Mouse (Mus musculus) liver, embryonic 13.5 days (tissue): ENCODE measurements around the gene Gm45062. TPM values are rescaled to one million over a fixed set of nuclear protein-coding genes. Genes with fewer than 3 reads are reported as not detected.

Experiments used
- ATAC-seq: fragments of 200-750 bp; cut with Nextera tagmentation; 2 replicates; pipeline ENCODE4 v1.8.0; 2017; ENCODE audit warnings: low read depth, mild to moderate bottlenecking, moderate number of reproducible peaks, moderate library complexity
- DNase-seq: peaks from one replicate; pipeline ENCODE4 v3.0.0; 2022
- H3K27ac ChIP-seq: fragments of 300-500 bp; sonication (generic); 2 replicates; pipeline ENCODE4 v1.5.1; 2015; ENCODE audit warnings: moderate library complexity, mild to moderate bottlenecking, inconsistent platforms
- H3K27me3 ChIP-seq: fragments of 300-500 bp; sonication (generic); 2 replicates; pipeline ENCODE4 v1.6.1; 2015; ENCODE audit warnings: mild to moderate bottlenecking, inconsistent platforms
- H3K36me3 ChIP-seq: fragments of 300-500 bp; sonication (generic); 2 replicates; pipeline ENCODE4 v1.6.1; 2015; ENCODE audit warnings: mild to moderate bottlenecking, inconsistent platforms
- H3K4me1 ChIP-seq: fragments of 300-500 bp; sonication (generic); replicated peaks from 2 replicates; pipeline ENCODE4 v1.6.1; 2015; ENCODE audit warnings: inconsistent platforms
- H3K4me2 ChIP-seq: fragments of 300-500 bp; sonication (generic); 2 replicates; pipeline ENCODE4 v1.6.1; 2015; ENCODE audit warnings: inconsistent platforms, mild to moderate bottlenecking, moderate library complexity
- H3K4me3 ChIP-seq: fragments of 300-500 bp; sonication (generic); replicated peaks from 2 replicates; pipeline ENCODE4 v1.5.1; 2015; ENCODE audit warnings: mild to moderate bottlenecking, inconsistent platforms
- H3K9ac ChIP-seq: fragments of 300-500 bp; sonication (generic); 2 replicates; pipeline ENCODE4 v1.6.1; 2015; ENCODE audit warnings: mild to moderate bottlenecking, inconsistent platforms
- H3K9me3 ChIP-seq: fragments of 300-500 bp; sonication (generic); replicated peaks from 2 replicates; pipeline ENCODE4 v1.6.1; 2016; ENCODE audit warnings: inconsistent platforms
- WGBS: fragments of 180-500 bp; shearing (Covaris S2); methylation state at CpG from one replicate; pipeline ENCODE4 v1.1.7; 2015; ENCODE audit not compliant: insufficient replicate concordance; 5-methylcytosine and 5-hydroxymethylcytosine counted together
- polyA plus RNA-seq: library from polyadenylated mRNA; unstranded; fragments of >200 nt; fragmentation: Nextera tagmentation; extraction: Ambion mirVana; gene quantifications from 2 replicates; pipeline ENCODE4 v1.2.1, GENCODE M21; 2015

The Gm45062 gene
- polyA plus RNA-seq, 1 experiment from 2014 or later = 1.4 TPM

DNA sequence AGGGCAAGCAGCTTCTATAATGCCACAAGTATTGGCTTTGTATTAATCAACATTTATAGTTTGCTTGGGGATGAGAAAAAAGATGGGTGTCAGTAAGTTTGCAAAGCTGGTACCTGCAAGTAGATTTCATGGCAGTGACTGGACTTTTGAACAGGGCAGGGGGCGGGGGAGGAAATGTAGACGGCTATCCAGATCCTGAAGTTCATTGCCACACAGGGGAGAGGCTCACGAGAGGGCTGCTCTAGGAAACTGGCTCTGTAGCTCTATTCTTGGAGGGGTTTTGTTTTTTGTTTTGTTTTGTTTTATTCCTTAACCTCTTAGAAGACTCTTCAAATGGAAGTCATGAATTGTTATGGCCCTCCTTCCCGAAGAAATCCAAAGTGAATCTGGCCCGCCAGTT, 162.2 kb downstream of the Gm45062 start:
- DNase-seq = no peak
- Histone ChIP-seq H3K36me3 (no peaks in the 10 kb centered on the region), H3K4me3 (no peak overlapping the region), H3K27ac (no peak overlapping the region), H3K9ac (no peak overlapping the region), H3K4me2 (no peak overlapping the region), H3K9me3 (no peaks in the 10 kb centered on the region), H3K27me3 (no peaks in the 10 kb centered on the region), H3K4me1 (0 out of 2 replicates have a peak, but pooled peaks cover 9% of the 10 kb centered on the region)
- ATAC-seq = no peak
- WGBS = 78% methylated on average over 5 of the region's 5 CpGs

GRCm38 (mm10) chr6:8421959-8422581, 162.8 kb downstream of the Gm45062 start:
- Histone ChIP-seq H3K27ac (no peak overlapping the region), H3K4me3 (no peak overlapping the region), H3K27me3 (no peaks in the 10 kb centered on the region), H3K4me2 (no peak overlapping the region), H3K4me1 (0 out of 2 replicates have a peak, but pooled peaks cover 9% of the 10 kb centered on the region), H3K36me3 (no peaks in the 10 kb centered on the region), H3K9ac (no peak overlapping the region), H3K9me3 (no peaks in the 10 kb centered on the region)
- 79% methylated on average over 10 of the region's 10 CpGs for WGBS
- DNase-seq = no peak
- ATAC-seq = no peak

GRCm38 (mm10) chr6:8423142-8423541, 163.9 kb downstream of the Gm45062 start:
- H3K9ac ChIP-seq = no peak overlapping the region
- 60% methylated on average over 2 of the region's 2 CpGs for WGBS
- no peaks in the 10 kb centered on the region for H3K27me3 ChIP-seq
- H3K4me2 ChIP-seq = no peak overlapping the region
- no peaks in the 10 kb centered on the region for H3K36me3 ChIP-seq
- no peak overlapping the region for H3K27ac ChIP-seq
- ATAC-seq (peak; percentile 57), DNase-seq (peak; percentile 77)
- H3K4me3 ChIP-seq = no peak overlapping the region
- no peaks in the 10 kb centered on the region for H3K9me3 ChIP-seq
- 0 out of 2 replicates have a peak, but pooled peaks cover 9% of the 10 kb centered on the region for H3K4me1 ChIP-seq

DNA sequence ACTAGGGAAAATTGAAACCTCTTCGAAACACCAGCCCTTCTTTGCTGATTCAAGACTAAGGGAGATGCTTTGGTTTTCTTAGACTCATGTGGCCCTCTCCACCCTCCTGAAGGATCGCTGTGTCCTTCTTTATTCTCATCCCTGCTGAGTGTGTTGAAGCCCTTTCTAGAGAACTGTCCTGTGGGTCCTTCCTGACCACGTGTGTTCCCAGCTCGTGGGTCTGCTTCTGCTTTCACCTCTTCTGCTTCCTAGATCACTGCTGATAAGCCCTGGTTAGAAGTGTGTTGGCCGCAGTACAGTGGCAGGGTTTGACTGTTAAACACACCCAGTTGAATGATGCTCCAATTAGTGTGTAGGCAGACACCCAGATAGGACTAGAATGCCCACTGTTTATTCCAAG, 168.4 kb downstream of the Gm45062 start:
- ATAC-seq (no peak), DNase-seq (no peak)
- H3K27me3 ChIP-seq = no peaks in the 10 kb centered on the region
- no peak overlapping the region for H3K4me2 ChIP-seq
- no peak overlapping the region for H3K4me3 ChIP-seq
- WGBS = 45% methylated on average over 5 of the region's 5 CpGs
- H3K9ac ChIP-seq = no peak overlapping the region
- no peaks in the 10 kb centered on the region for H3K9me3 ChIP-seq
- no peak overlapping the region for H3K27ac ChIP-seq
- 0 out of 2 replicates have a peak, but pooled peaks cover 4% of the 10 kb centered on the region for H3K4me1 ChIP-seq
- H3K36me3 ChIP-seq = no peaks in the 10 kb centered on the region

GRCm38 (mm10) chr6:8430610-8431234, 171.5 kb downstream of the Gm45062 start:
- Histone ChIP-seq H3K4me2 (no peak overlapping the region), H3K36me3 (no peaks in the 10 kb centered on the region), H3K27me3 (no peaks in the 10 kb centered on the region), H3K27ac (no peak overlapping the region), H3K4me3 (no peak overlapping the region), H3K4me1 (no peaks in the 10 kb centered on the region), H3K9ac (no peak overlapping the region), H3K9me3 (no peaks in the 10 kb centered on the region)
- ATAC-seq (no peak), DNase-seq (no peak)
- WGBS = 76% methylated on average over 9 of the region's 9 CpGs

DNA sequence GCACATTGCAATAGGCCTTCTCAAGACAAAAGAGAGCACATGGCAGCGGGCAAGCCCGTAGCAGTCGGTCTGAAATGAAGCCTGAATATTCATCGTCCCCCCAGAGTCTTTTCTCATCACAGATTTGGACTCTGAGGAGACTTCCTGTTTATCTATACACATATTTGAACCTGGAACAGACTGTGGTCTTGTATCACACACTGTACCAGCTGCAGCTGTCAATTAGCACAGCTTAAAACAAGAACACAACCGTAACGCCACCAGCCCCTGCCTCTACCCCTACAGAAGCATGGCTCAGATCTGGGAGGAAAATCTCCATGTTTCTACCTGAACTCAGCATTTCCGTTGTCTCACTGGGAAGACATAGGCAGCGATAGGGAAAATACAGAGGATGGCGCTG, 173.9 kb downstream of the Gm45062 start:
- Histone ChIP-seq H3K4me3 (no peak overlapping the region), H3K4me1 (no peaks in the 10 kb centered on the region), H3K27me3 (no peaks in the 10 kb centered on the region), H3K27ac (no peak overlapping the region), H3K4me2 (no peak overlapping the region), H3K9ac (no peak overlapping the region), H3K9me3 (no peaks in the 10 kb centered on the region), H3K36me3 (no peaks in the 10 kb centered on the region)
- DNase-seq (no peak), ATAC-seq (no peak)
- 71% methylated on average over 9 of the region's 9 CpGs for WGBS

- Histone ChIP-seq H3K9ac (no peak overlapping the region), H3K36me3 (no peaks in the 10 kb centered on the region), H3K4me3 (no peak overlapping the region), H3K4me2 (no peak overlapping the region), H3K27me3 (no peaks in the 10 kb centered on the region), H3K27ac (no peak overlapping the region), H3K9me3 (no peaks in the 10 kb centered on the region), H3K4me1 (no peaks in the 10 kb centered on the region)
- ATAC-seq (no peak), DNase-seq (no peak)
- 71% methylated on average over 3 of the region's 3 CpGs for WGBS
Measured at GRCm38 (mm10) chr6:8437937-8438336, 178.7 kb downstream of the Gm45062 start.

GRCm38 (mm10) chr6:8441814-8442213, 182.6 kb downstream of the Gm45062 start:
- Histone ChIP-seq H3K9me3 (no peaks in the 10 kb centered on the region), H3K9ac (no peak overlapping the region), H3K27me3 (no peaks in the 10 kb centered on the region), H3K4me2 (no peak overlapping the region), H3K36me3 (no peaks in the 10 kb centered on the region), H3K4me3 (no peak overlapping the region), H3K27ac (no peak overlapping the region), H3K4me1 (no peaks in the 10 kb centered on the region)
- DNase-seq (no peak), ATAC-seq (no peak)
- 68% methylated on average over 3 of the region's 3 CpGs for WGBS

DNA sequence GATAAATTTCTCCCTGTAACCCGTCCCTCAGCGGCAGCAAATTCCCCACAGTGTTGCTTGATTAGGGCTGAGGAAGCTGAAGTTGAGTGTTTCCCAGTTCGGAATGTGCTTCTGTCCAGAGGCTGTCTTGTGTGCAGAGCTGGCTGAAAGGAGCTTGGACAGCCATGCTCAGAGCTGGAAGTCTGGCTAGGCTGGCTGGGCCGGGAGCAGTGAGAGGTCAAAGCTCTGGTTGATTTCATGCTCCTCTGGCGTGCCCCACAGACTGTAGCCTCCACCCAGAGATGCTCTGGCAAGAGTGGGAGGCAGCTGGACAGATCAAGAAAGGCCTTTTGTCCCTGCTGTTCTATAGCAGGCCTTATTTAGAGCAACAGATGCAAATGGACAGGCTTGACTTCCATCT, 187.5 kb downstream of the Gm45062 start:
- H3K9ac ChIP-seq = no peak overlapping the region
- H3K27ac ChIP-seq = no peak overlapping the region
- H3K9me3 ChIP-seq = no peaks in the 10 kb centered on the region
- H3K4me1 ChIP-seq = no peaks in the 10 kb centered on the region
- H3K27me3 ChIP-seq = no peaks in the 10 kb centered on the region
- H3K36me3 ChIP-seq = no peaks in the 10 kb centered on the region
- 69% methylated on average over 5 of the region's 5 CpGs for WGBS
- H3K4me2 ChIP-seq = no peak overlapping the region
- DNase-seq (no peak), ATAC-seq (no peak)
- no peak overlapping the region for H3K4me3 ChIP-seq

DNA sequence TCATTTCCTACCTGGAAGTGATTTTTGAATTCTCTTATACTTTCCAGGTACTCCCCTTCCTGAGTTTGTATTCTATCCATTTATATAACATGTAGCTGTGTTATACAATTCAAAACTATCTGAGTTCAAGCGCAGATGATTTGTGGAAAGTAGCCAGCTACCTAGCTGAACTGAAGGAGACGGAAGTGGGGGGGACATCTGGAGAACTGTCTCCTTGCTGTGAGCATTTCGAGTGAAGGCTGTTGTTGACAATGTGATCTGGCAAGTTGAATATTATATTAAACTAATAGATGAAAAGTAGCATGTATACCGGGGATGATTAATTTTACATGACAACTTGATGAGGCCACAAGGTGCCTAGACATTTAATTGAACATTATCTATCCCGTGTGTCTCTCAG, 196.3 kb downstream of the Gm45062 start:
- DNase-seq (no peak), ATAC-seq (no peak)
- Histone ChIP-seq H3K4me2 (no peak overlapping the region), H3K4me3 (no peak overlapping the region), H3K27ac (no peak overlapping the region), H3K9me3 (no peaks in the 10 kb centered on the region), H3K36me3 (no peaks in the 10 kb centered on the region), H3K9ac (no peak overlapping the region), H3K27me3 (no peaks in the 10 kb centered on the region), H3K4me1 (no peaks in the 10 kb centered on the region)
- WGBS = 68% methylated on average over 5 of the region's 5 CpGs

DNA sequence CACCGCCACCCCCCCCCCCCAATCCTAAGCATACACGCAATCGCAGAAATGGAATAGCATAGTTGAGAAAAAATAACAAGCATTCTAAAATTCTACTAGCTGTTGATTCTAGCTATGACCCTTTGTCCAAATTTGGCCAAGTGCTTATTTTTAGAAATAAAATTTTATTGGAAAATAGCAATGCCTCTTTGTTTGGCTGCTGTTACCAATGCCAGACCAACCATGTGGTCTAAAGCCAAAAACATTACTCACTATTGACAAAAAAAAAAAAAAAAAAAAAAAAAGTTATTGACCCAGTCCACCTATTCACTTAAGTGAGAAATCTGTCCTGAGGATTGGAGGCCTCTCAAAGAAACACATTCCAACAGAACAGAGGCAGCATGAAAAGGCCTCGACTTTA, 199.3 kb downstream of the Gm45062 start:
- Histone ChIP-seq H3K27me3 (no peaks in the 10 kb centered on the region), H3K4me3 (no peak overlapping the region), H3K9me3 (no peaks in the 10 kb centered on the region), H3K27ac (no peak overlapping the region), H3K36me3 (no peaks in the 10 kb centered on the region), H3K9ac (no peak overlapping the region), H3K4me2 (no peak overlapping the region), H3K4me1 (no peaks in the 10 kb centered on the region)
- DNase-seq (no peak), ATAC-seq (no peak)
- WGBS = 86% methylated on average over 4 of the region's 4 CpGs

DNA sequence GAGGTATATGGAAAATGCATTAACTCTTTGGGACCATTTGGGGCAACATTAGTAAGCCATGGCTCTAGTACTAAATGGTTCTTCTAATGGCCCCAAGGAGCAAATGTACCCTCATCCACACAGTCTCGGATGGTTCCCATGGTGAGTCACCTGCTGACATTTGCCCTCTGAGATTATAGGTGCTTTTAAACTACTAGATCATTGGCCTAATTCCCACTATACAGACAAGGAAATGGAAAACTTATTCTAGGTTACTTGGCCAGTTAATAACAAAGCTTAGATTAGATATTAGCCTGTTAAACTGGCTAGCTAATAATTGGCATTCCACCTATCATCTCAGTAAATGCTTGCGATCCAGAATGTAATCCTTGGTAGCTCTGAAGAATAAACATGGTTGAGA, 203.2 kb downstream of the Gm45062 start:
- H3K9ac ChIP-seq = no peak overlapping the region
- no peaks in the 10 kb centered on the region for H3K27me3 ChIP-seq
- H3K27ac ChIP-seq = no peak overlapping the region
- no peaks in the 10 kb centered on the region for H3K36me3 ChIP-seq
- no peak overlapping the region for H3K4me3 ChIP-seq
- no peak for DNase-seq
- 76% methylated on average over 2 of the region's 2 CpGs for WGBS
- no peaks in the 10 kb centered on the region for H3K9me3 ChIP-seq
- H3K4me2 ChIP-seq = no peak overlapping the region
- no peaks in the 10 kb centered on the region for H3K4me1 ChIP-seq
- no peak for ATAC-seq
